Mouse (Mus musculus): ENCODE measurements around the gene 6030468B19Rik. TPM values are rescaled to one million over a fixed set of nuclear protein-coding genes. Genes with fewer than 3 reads are reported as not detected.

6030468B19Rik gene
- polyA plus RNA-seq, 1 experiment from 2014 or later: not detected

DNA sequence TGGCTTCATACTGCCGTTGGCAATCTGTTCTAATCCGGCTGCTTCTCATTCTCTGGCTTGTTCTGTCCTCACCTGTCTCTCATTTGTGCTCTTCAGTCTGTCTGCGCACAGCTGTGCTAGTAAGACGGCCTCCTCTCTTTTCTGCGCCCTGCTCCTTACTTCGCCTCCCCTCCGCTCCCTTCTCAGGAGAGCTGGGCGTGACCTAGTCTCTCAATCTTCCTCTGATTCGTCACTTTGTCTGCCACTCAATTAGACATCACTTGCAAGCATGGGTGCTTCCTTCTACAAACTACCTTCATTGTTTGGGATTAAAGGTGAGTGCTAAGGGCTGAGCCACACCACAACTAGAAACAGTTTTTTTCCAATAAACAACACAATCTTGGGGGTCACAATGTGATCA is 56.8 kb downstream of the 6030468B19Rik start:
- no peak overlapping the region for H3K9ac ChIP-seq (replicated peaks)
- H3K9me3 ChIP-seq: no peaks in the 10 kb centered on the region
- no peak overlapping the region for H3K27ac ChIP-seq (replicated peaks)
- H3K36me3 ChIP-seq: peaks cover 22% of the 10 kb centered on the region; the same call in 1 of the 2 replicates
- 93% methylated on average over 9 of the region's 9 CpGs for WGBS
- H3K4me2 ChIP-seq (replicated peaks): no peak overlapping the region
- ATAC-seq (replicated peaks): no peak
- H3K27me3 ChIP-seq: 0 out of 2 replicates have a peak, but pooled peaks cover under 1% of the 10 kb centered on the region
- H3K4me3 ChIP-seq: no peak overlapping the region
- H3K4me1 ChIP-seq: peaks cover 16% of the 10 kb centered on the region

- H3K4me3 ChIP-seq: no peak overlapping the region
- no peak for ATAC-seq (replicated peaks)
- WGBS: 95% methylated on average over 5 of the region's 5 CpGs
- peaks cover 10% of the 10 kb centered on the region; the same call in 1 of the 2 replicates for H3K27me3 ChIP-seq
- H3K27ac ChIP-seq (replicated peaks): no peak overlapping the region
- no peaks in the 10 kb centered on the region for H3K9me3 ChIP-seq
- H3K9ac ChIP-seq (replicated peaks): no peak overlapping the region
- H3K4me2 ChIP-seq (replicated peaks): no peak overlapping the region
- peaks cover 5% of the 10 kb centered on the region for H3K4me1 ChIP-seq
- H3K36me3 ChIP-seq: peaks cover 22% of the 10 kb centered on the region; the same call in 1 of the 2 replicates
Measured at GRCm38 (mm10) chr11:117855360-117855759, 57.9 kb downstream of the 6030468B19Rik start.

DNA sequence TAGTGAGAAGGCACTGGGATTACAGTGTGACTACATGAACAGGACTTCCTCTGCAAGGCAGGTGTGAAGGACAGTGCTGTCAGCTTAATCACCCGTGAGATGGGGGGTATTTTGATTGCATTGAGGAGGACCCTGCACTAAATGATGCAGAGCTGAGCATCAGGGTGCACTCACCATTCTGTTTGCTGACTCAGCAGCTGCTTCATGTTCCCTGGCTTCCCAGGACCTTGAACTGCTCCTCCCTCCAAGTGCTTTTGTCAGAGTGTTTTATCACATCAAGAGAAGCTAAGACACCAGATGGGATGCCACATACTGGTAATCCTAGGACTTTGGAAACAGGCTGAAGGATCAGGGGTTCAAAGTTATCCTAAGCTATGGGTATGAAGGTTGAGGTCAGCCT is 58.5 kb downstream of the 6030468B19Rik start:
- H3K4me2 ChIP-seq (replicated peaks): no peak overlapping the region
- H3K9ac ChIP-seq (replicated peaks): no peak overlapping the region
- 76% methylated on average over 1 of the region's 1 CpGs for WGBS
- H3K9me3 ChIP-seq: no peaks in the 10 kb centered on the region
- H3K4me1 ChIP-seq: 0 out of 2 replicates have a peak, but pooled peaks cover 2% of the 10 kb centered on the region
- H3K27ac ChIP-seq (replicated peaks): no peak overlapping the region
- H3K27me3 ChIP-seq: peaks cover 16% of the 10 kb centered on the region; the same call in 1 of the 2 replicates
- peaks cover 22% of the 10 kb centered on the region; the same call in 1 of the 2 replicates for H3K36me3 ChIP-seq
- H3K4me3 ChIP-seq: no peak overlapping the region
- no peak for ATAC-seq (replicated peaks)

Other genes starting within 250 kb of the 6030468B19Rik start
- gene Tnrc6c, start 143.4 kb upstream of the 6030468B19Rik start, polyA plus RNA-seq (2015; fragmentation: Nextera tagmentation; extraction: Ambion mirVana): 29.2 and 31.0 TPM in 2 replicates
- 0.43 and 0.45 TPM in 2 replicates for gene Tmc8, start 15.6 kb upstream of the 6030468B19Rik start, polyA plus RNA-seq (2015; fragmentation: Nextera tagmentation; extraction: Ambion mirVana)
- 1.9 and 2.6 TPM in 2 replicates for gene Tmc6, start 15.5 kb upstream of the 6030468B19Rik start, polyA plus RNA-seq (2015; fragmentation: Nextera tagmentation; extraction: Ambion mirVana)
- gene Gm20708, start 12.0 kb downstream of the 6030468B19Rik start, polyA plus RNA-seq (2015; fragmentation: Nextera tagmentation; extraction: Ambion mirVana): 0.72 and 0.79 TPM in 2 replicates
- 12.3 and 12.6 TPM in 2 replicates for gene Syngr2, start 12.0 kb downstream of the 6030468B19Rik start, polyA plus RNA-seq (2015; fragmentation: Nextera tagmentation; extraction: Ambion mirVana)
- gene Afmid, start 28.3 kb downstream of the 6030468B19Rik start, polyA plus RNA-seq (2015; fragmentation: Nextera tagmentation; extraction: Ambion mirVana): 5.3 and 6.4 TPM in 2 replicates
- 45.9 and 52.1 TPM in 2 replicates for gene Tk1, start 28.4 kb downstream of the 6030468B19Rik start, polyA plus RNA-seq (2015; fragmentation: Nextera tagmentation; extraction: Ambion mirVana)
- gene Birc5, start 51.6 kb downstream of the 6030468B19Rik start, polyA plus RNA-seq (2015; fragmentation: Nextera tagmentation; extraction: Ambion mirVana): 97.5 and 106 TPM in 2 replicates
- gene Tmem235, start 63.1 kb downstream of the 6030468B19Rik start, polyA plus RNA-seq (2015; fragmentation: Nextera tagmentation; extraction: Ambion mirVana): not detected in 2 replicates
- gene Tha1, start 75.8 kb downstream of the 6030468B19Rik start, polyA plus RNA-seq (2015; fragmentation: Nextera tagmentation; extraction: Ambion mirVana): 3.1 and 3.6 TPM in 2 replicates
- 14.2 and 15.1 TPM in 2 replicates for gene Socs3, start 172.4 kb downstream of the 6030468B19Rik start, polyA plus RNA-seq (2015; fragmentation: Nextera tagmentation; extraction: Ambion mirVana)
- 52.9 and 54.3 TPM in 2 replicates for gene Pgs1, start 188.6 kb downstream of the 6030468B19Rik start, polyA plus RNA-seq (2015; fragmentation: Nextera tagmentation; extraction: Ambion mirVana)